Mouse (Mus musculus): Measurements from ENCODE around the gene Dapk3.

GRCm38 (mm10) chr10:81146296-81146695 lies 36.5 kb upstream of the Dapk3 start:
- TF ChIP-seq GATA1 (IDR thresholded peaks at IDR 0.05; ENCODE audit: borderline replicate concordance, low read length) (no peak), CTCF (IDR thresholded peaks at IDR 0.05; ENCODE audit: low read depth, low read length) (no peak), TAL1 (conservative IDR thresholded peaks at IDR 0.05; ENCODE audit: low read depth, low read length) (no peak), POLR2AphosphoS5 (IDR thresholded peaks at IDR 0.05; ENCODE audit: insufficient replicate concordance, low read depth, low read length) (no peak), GATA2 (IDR thresholded peaks at IDR 0.05; ENCODE audit: borderline replicate concordance, low read depth, low read length) (no peak)

Measured in G1E (cell line).